Mouse (Mus musculus) spleen, adult 18-20 months (tissue): ENCODE data around the gene Arhgap32.

Experiments used
- DNase-seq, 2 experiments: peaks; one replicate each; pipeline ENCODE4 v3.0.0; 2022; ENCODE audit warnings: mixed read lengths in 2 of 2

Arhgap32 gene

GRCm38 (mm10) chr9:32271896-32272444, 156.0 kb downstream of the Arhgap32 start:
- peak; percentile 14 to 56 for DNase-seq

- DNase-seq: no peak
Observed at GRCm38 (mm10) chr9:32278052-32278451, 162.1 kb downstream of the Arhgap32 start.

- no peak for DNase-seq
Observed at GRCm38 (mm10) chr9:32279789-32280188, 163.9 kb downstream of the Arhgap32 start.

- DNase-seq: no peak
Observed at GRCm38 (mm10) chr9:32280456-32280855, 164.5 kb downstream of the Arhgap32 start.

DNA sequence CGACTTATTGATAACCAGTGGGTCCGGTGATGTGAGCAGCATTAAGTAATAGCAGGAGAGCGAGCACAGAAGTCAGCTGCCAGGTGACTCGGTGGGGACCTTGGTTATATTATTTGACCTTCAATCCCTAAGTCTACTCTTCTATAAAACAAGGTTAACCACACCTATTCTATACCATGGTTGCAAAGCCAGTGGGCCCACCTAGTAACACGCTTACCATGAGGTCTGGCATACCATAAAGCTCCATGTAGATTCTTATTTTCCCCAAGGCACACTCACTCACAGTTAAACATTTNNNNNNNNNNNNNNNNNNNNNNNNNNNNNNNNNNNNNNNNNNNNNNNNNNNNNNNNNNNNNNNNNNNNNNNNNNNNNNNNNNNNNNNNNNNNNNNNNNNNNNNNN, 167.7 kb downstream of the Arhgap32 start:
- no peak for DNase-seq

- DNase-seq: no peak
Observed at GRCm38 (mm10) chr9:32291618-32292017, 175.7 kb downstream of the Arhgap32 start.

DNA sequence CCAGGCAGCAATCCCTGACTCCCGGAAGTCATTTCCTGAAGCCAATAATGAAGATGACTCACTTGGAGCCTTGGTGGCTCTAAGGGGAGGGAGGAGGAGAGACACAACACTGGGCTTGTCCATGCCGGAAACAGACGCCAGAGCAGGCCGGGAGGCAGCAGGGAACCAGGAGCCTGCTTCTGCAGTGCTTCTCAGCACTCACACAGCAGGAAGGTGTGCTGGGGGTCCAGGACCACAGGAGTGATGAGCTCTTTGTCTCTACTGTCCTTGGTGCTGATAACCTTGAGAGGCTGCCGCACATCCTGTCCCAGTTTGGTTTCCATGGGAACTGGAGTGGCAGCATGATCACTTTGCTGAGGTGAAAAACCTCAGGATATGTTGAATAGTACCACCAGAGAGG, 176.8 kb downstream of the Arhgap32 start:
- no peak for DNase-seq

GRCm38 (mm10) chr9:32295061-32295800, 179.3 kb downstream of the Arhgap32 start:
- DNase-seq: no peak

DNA sequence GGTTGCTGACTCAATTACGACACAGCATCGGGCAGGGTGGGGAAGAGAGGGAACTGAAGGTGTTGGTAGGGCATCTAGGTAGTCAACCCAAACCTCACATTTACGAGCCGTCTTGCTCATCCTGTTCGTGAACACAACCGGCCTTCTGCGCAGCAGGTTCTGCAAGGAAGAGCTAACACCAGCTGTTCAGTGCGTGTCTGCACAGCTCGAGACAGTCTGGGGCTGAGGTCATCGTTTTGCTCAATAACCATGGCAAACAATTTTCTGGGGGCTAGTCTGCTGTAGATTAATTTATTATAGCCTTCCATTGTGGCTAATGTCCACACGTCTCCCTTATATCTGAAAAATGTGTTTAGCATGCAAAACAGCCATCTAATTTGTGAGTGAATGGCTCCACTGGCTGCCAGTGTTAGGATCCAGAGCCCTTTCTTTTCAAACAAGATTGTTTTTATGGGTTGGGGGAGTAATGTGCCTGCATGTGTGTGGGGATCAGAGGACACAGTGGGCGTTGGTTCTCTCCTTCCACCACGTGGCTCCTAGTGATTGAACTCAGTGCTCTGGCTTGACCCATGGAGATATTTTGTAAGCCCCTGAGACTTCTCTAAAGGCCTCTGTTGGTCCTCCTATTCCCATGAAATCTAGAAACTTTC, 186.7 kb downstream of the Arhgap32 start:
- no peak for DNase-seq

GRCm38 (mm10) chr9:32311786-32312185, 195.8 kb downstream of the Arhgap32 start:
- no peak for DNase-seq

- DNase-seq: no peak
Observed at GRCm38 (mm10) chr9:32312208-32312607, 196.3 kb downstream of the Arhgap32 start.

DNA sequence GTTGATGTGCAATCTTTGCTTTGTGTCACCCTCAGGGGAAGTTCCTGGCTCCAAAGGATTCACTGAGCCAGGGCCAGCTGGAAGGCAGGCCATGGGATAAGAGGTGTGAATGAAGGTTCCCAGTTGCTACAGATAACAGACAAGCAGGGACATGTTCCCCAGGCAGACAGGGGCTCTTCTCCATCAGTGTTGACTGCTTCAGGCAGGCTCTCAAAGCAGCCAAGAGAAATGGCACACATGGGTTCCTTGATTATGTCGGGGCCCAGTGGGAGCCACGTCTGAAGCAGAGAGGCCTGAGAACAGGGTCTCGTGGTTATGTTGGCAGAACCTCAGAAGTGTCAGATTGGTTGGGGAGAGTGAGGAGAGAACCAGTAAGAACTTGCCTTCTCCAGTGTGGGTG, 198.1 kb downstream of the Arhgap32 start:
- DNase-seq: no peak

DNA sequence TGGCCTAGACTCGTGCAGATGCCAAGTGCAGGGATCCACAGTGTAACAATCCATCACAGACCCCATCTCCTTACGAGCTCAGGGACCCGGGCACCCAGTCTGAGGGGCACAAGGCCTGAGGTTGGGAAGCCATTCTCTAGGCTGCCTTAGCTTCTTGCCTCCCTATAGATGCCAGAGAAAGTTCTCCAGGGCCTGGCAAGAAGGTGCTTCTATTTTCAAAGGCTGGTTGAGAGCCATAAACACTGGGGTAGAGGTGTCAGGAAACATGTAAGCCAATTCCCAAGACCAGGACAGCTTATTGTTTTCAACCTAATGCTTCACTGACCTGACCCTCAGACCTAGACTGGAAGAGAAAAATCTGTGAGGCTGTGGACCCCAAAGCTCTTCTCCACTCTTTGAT, 200.1 kb downstream of the Arhgap32 start:
- DNase-seq: no peak
